Mouse (Mus musculus): ENCODE measurements around the gene Dlk2. TPM values are rescaled to one million over a fixed set of nuclear protein-coding genes. Genes with fewer than 3 reads are reported as not detected.
A peak's percentile ranks its signal among the peaks of the same experiment; 100 is the strongest.

Gene Dlk2
- polyA plus RNA-seq, 2 experiments = 10.1 to 20.8 TPM

- H3K4me1 ChIP-seq (ENCODE audit: control insufficient read depth, insufficient read depth, low read length) = peaks cover 14% of the 10 kb centered on the region; the same call in 1 of the 2 replicates
These were observed 24.5 kb upstream of the Dlk2 start for GRCm38 (mm10) chr17:46272675-46273074.

GRCm38 (mm10) chr17:46273803-46274236 is 23.4 kb upstream of the Dlk2 start:
- TF ChIP-seq POLR2A (IDR thresholded peaks at IDR 0.05; ENCODE audit: borderline replicate concordance, extremely low read depth, insufficient read depth, insufficient read length) = no peak
- Histone ChIP-seq H3K4me2 (replicated peaks; ENCODE audit: low read depth, low read length, severe bottlenecking) (no peak overlapping the region), H3K27me3 (ENCODE audit: control insufficient read depth, insufficient read depth, low read length) (no peaks in the 10 kb centered on the region), H3K27ac (replicated peaks; ENCODE audit: low read depth, low read length) (no peak overlapping the region), H3K36me3 (ENCODE audit: control insufficient read depth, insufficient read depth, low read length) (peaks cover 68% of the 10 kb centered on the region), H3K4me1 (ENCODE audit: control insufficient read depth, insufficient read depth, low read length) (peaks cover 21% of the 10 kb centered on the region), H3K9me3 (ENCODE audit: control insufficient read depth, low read length) (no peaks in the 10 kb centered on the region), H3K4me3 (replicated peaks; ENCODE audit: low read length) (no peak overlapping the region), H3K9ac (ENCODE audit: low read depth, low read length, severe bottlenecking) (no peak overlapping the region)
- 60% methylated on average over 1 of the region's 1 CpGs for WGBS
- DNase-seq (ENCODE audit: low spot score) = no peak
- ATAC-seq (ENCODE audit: low FRiP score, low read depth) = 0 out of 2 replicates have a peak, but pooled peaks have one; percentile 9

More at GRCm38 (mm10) chr17:46272675-46273074, 24.5 kb upstream of the Dlk2 start:
- Histone ChIP-seq H3K9ac (ENCODE audit: low read depth, low read length, severe bottlenecking) (no peak overlapping the region), H3K4me3 (replicated peaks; ENCODE audit: low read length) (no peak overlapping the region), H3K36me3 (ENCODE audit: control insufficient read depth, insufficient read depth, low read length) (peaks cover 65% of the 10 kb centered on the region), H3K27ac (replicated peaks; ENCODE audit: low read depth, low read length) (no peak overlapping the region), H3K27me3 (ENCODE audit: control insufficient read depth, insufficient read depth, low read length) (no peaks in the 10 kb centered on the region), H3K4me2 (replicated peaks; ENCODE audit: low read depth, low read length, severe bottlenecking) (no peak overlapping the region), H3K9me3 (ENCODE audit: control insufficient read depth, low read length) (no peaks in the 10 kb centered on the region)
- DNase-seq (ENCODE audit: low spot score) (no peak), ATAC-seq (ENCODE audit: low FRiP score, low read depth) (no peak)
- 89% methylated on average over 5 of the region's 5 CpGs for WGBS
- TF ChIP-seq POLR2A (IDR thresholded peaks at IDR 0.05; ENCODE audit: borderline replicate concordance, extremely low read depth, insufficient read depth, insufficient read length) = no peak

- Histone ChIP-seq H3K9ac (ENCODE audit: low read depth, low read length, severe bottlenecking) (no peak overlapping the region), H3K4me2 (replicated peaks; ENCODE audit: low read depth, low read length, severe bottlenecking) (no peak overlapping the region), H3K4me1 (ENCODE audit: control insufficient read depth, insufficient read depth, low read length) (peaks cover 21% of the 10 kb centered on the region)
These were observed 22.8 kb upstream of the Dlk2 start for GRCm38 (mm10) chr17:46274465-46274864.

GRCm38 (mm10) chr17:46275034-46275433 is 22.2 kb upstream of the Dlk2 start:
- no peak for TF ChIP-seq POLR2A (IDR thresholded peaks at IDR 0.05; ENCODE audit: borderline replicate concordance, extremely low read depth, insufficient read depth, insufficient read length)
- H3K36me3 ChIP-seq (ENCODE audit: control insufficient read depth, insufficient read depth, low read length) = peaks cover 68% of the 10 kb centered on the region
- 74% methylated on average over 6 of the region's 6 CpGs for WGBS
- no peak for ATAC-seq (ENCODE audit: low FRiP score, low read depth)
- H3K9ac ChIP-seq (ENCODE audit: low read depth, low read length, severe bottlenecking) = no peak overlapping the region
- no peak overlapping the region for H3K27ac ChIP-seq (replicated peaks; ENCODE audit: low read depth, low read length)
- H3K27me3 ChIP-seq (ENCODE audit: control insufficient read depth, insufficient read depth, low read length) = no peaks in the 10 kb centered on the region
- H3K4me2 ChIP-seq (replicated peaks; ENCODE audit: low read depth, low read length, severe bottlenecking) = no peak overlapping the region
- H3K4me3 ChIP-seq (replicated peaks; ENCODE audit: low read length) = no peak overlapping the region
- no peak for DNase-seq (ENCODE audit: low spot score)
- peaks cover 21% of the 10 kb centered on the region for H3K4me1 ChIP-seq (ENCODE audit: control insufficient read depth, insufficient read depth, low read length)
- no peaks in the 10 kb centered on the region for H3K9me3 ChIP-seq (ENCODE audit: control insufficient read depth, low read length)

More at GRCm38 (mm10) chr17:46274465-46274864, 22.8 kb upstream of the Dlk2 start:
- Histone ChIP-seq H3K36me3 (ENCODE audit: control insufficient read depth, insufficient read depth, low read length) (peaks cover 68% of the 10 kb centered on the region), H3K27me3 (ENCODE audit: control insufficient read depth, insufficient read depth, low read length) (no peaks in the 10 kb centered on the region), H3K9me3 (ENCODE audit: control insufficient read depth, low read length) (no peaks in the 10 kb centered on the region), H3K4me3 (replicated peaks; ENCODE audit: low read length) (no peak overlapping the region), H3K27ac (replicated peaks; ENCODE audit: low read depth, low read length) (no peak overlapping the region)
- TF ChIP-seq POLR2A (IDR thresholded peaks at IDR 0.05; ENCODE audit: borderline replicate concordance, extremely low read depth, insufficient read depth, insufficient read length) = no peak
- no peak for ATAC-seq (ENCODE audit: low FRiP score, low read depth)
- DNase-seq (ENCODE audit: low spot score) = no peak
- WGBS = 65% methylated on average over 6 of the region's 6 CpGs

- ATAC-seq (ENCODE audit: low FRiP score, low read depth) (no peak), DNase-seq (ENCODE audit: low spot score) (no peak)
- H3K9ac ChIP-seq (ENCODE audit: low read depth, low read length, severe bottlenecking) = no peak overlapping the region
- WGBS = 93% methylated on average over 10 of the region's 10 CpGs
- H3K4me2 ChIP-seq (replicated peaks; ENCODE audit: low read depth, low read length, severe bottlenecking) = no peak overlapping the region
- H3K27ac ChIP-seq (replicated peaks; ENCODE audit: low read depth, low read length) = no peak overlapping the region
- TF ChIP-seq POLR2A (IDR thresholded peaks at IDR 0.05; ENCODE audit: borderline replicate concordance, extremely low read depth, insufficient read depth, insufficient read length) = no peak
- no peaks in the 10 kb centered on the region for H3K9me3 ChIP-seq (ENCODE audit: control insufficient read depth, low read length)
- no peaks in the 10 kb centered on the region for H3K27me3 ChIP-seq (ENCODE audit: control insufficient read depth, insufficient read depth, low read length)
- H3K36me3 ChIP-seq (ENCODE audit: control insufficient read depth, insufficient read depth, low read length) = peaks cover 68% of the 10 kb centered on the region
- no peak overlapping the region for H3K4me3 ChIP-seq (replicated peaks; ENCODE audit: low read length)
- H3K4me1 ChIP-seq (ENCODE audit: control insufficient read depth, insufficient read depth, low read length) = peaks cover 21% of the 10 kb centered on the region
These were observed 21.7 kb upstream of the Dlk2 start for GRCm38 (mm10) chr17:46275506-46275905.
